Mouse (Mus musculus): ENCODE measurements around the gene Cdc25a.

- TF ChIP-seq CTCF (IDR thresholded peaks at IDR 0.05; ENCODE audit: insufficient read depth, low read depth, low read length) (no peak), POLR2A (IDR thresholded peaks at IDR 0.05; ENCODE audit: insufficient read depth, low read depth, low read length) (no peak)
Observed at GRCm38 (mm10) chr9:109849312-109849758, 26.0 kb upstream of the Cdc25a start, which contains the start of gene Camp.

All from olfactory bulb, adult 2 months (tissue).